21 mouse cellular contexts compared by ENCODE assay signal in the genomic region with DNA sequence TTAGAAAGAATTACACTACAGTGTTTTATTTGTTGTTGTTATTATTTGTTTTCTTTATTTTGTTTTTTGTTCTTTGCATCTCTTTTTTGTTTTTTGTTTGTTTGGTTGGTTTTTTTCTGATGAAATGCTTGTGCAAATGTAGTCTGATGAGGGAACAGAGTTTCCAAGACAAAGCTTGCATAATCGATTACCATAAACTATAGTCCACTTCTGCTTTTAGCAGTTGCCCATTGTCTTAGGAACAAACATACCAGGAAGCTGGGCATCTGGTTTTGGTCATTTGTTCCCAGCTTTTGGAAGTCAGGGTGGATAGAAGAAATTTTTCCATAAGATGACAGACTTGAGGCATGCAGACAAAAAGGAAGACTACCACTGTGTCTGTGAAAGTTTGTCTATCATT.
"Had no signal": no experiment of that assay in that cellular context is flagged by ENCODE, and none has a peak within 500 bp of the region (broad histone marks: within the 10 kb centered on the region; RNA-seq: fewer than 3 reads in every experiment).

No protein-coding gene starts in this region.

- ATAC-seq: hindbrain, embryonic 16.5 days; hindbrain, postnatal 0 days; inflammation-experienced regulatory T-cells, adult 6 months; intestine, embryonic 15.5 days; intestine, embryonic 16.5 days; intestine, postnatal 0 days had no signal

- DNase-seq: heart, postnatal 10 days; heart, postnatal 14 days; heart, postnatal 36 days; heart, postnatal 4 days; kidney, adult 11 months; kidney, adult 18-20 months; kidney, adult 2 months; kidney, adult 8-10 months; kidney, postnatal 10 days; kidney, postnatal 14 days; kidney, postnatal 25 days; kidney, postnatal 36 days; kidney, postnatal 4 days; layer of hippocampus, adult 9-11 months; layer of hippocampus, postnatal 36 days had no signal
